Mouse (Mus musculus) myocyte (in vitro differentiated cells): ENCODE data around the gene Cmbl. TPM values are rescaled to one million over a fixed set of nuclear protein-coding genes. Genes with fewer than 3 reads are reported as not detected.

Source experiments
- H3K27me3 ChIP-seq: one replicate; pipeline ENCODE4 v1.6.1; 2011; ENCODE audit not compliant: control insufficient read depth, insufficient read depth, insufficient read length
- H3K36me3 ChIP-seq: one replicate; pipeline ENCODE4 v1.6.1; 2011; ENCODE audit not compliant: control insufficient read depth, insufficient read depth
- H3K4me2 ChIP-seq: one replicate; pipeline ENCODE4 v1.6.1; 2011; ENCODE audit warnings: low read depth, control low read depth
- H3K4me3 ChIP-seq: one replicate; pipeline ENCODE4 v1.5.1; 2011; ENCODE audit warnings: mild to moderate bottlenecking, control low read depth, moderate library complexity
- H3K79me2 ChIP-seq: one replicate; pipeline ENCODE4 v1.6.1; 2011; ENCODE audit not compliant: control insufficient read depth, insufficient read depth
- H3ac ChIP-seq: one replicate; pipeline ENCODE4 v1.6.1; 2011; ENCODE audit not compliant: control insufficient read depth, insufficient read length
- CEBPB ChIP-seq: IDR thresholded peaks from 2 replicates; pipeline ENCODE4 v1.6.1; 2011; ENCODE audit warnings: mild to moderate bottlenecking, moderate library complexity; ENCODE audit not compliant: poor library complexity, insufficient read depth, severe bottlenecking
- E2F4 ChIP-seq: IDR thresholded peaks from one replicate; pipeline ENCODE4 v1.6.1; 2011; ENCODE audit warnings: mild to moderate bottlenecking, control low read depth, moderate library complexity; ENCODE audit not compliant: insufficient read depth
- MAX ChIP-seq: IDR thresholded peaks from one replicate; pipeline ENCODE4 v1.6.1; 2011; ENCODE audit warnings: low read depth, mild to moderate bottlenecking, control low read depth
- MYOD1 ChIP-seq, 3 experiments: IDR thresholded peaks; one replicate each; pipeline ENCODE4 v1.6.1; 2011; ENCODE audit warnings: control low read depth in 2 of 3, low read depth in 2 of 3, mild to moderate bottlenecking in 2 of 3, moderate library complexity in 1 of 3; ENCODE audit not compliant: insufficient read length in 2 of 3, control insufficient read depth in 1 of 3
- MYOG ChIP-seq, 3 experiments: IDR thresholded peaks; one replicate each; pipeline ENCODE4 v1.6.1; 2011; ENCODE audit warnings: control low read depth in 2 of 3, low read depth in 2 of 3, mild to moderate bottlenecking in 2 of 3; ENCODE audit not compliant: insufficient read length in 2 of 3, control insufficient read depth in 1 of 3, insufficient read depth in 1 of 3
- POLR2A ChIP-seq: IDR thresholded peaks from one replicate; pipeline ENCODE4 v1.6.1; 2011; ENCODE audit warnings: low read depth, mild to moderate bottlenecking, control low read depth, moderate library complexity; ENCODE audit not compliant: insufficient read length
- POLR2AphosphoS2 ChIP-seq: IDR thresholded peaks from one replicate; pipeline ENCODE4 v1.6.1; 2011; ENCODE audit warnings: low read depth, control low read depth; ENCODE audit not compliant: insufficient read length
- REST ChIP-seq: IDR thresholded peaks from one replicate; pipeline ENCODE4 v1.6.1; 2011; ENCODE audit warnings: mild to moderate bottlenecking, control low read depth, moderate library complexity; ENCODE audit not compliant: insufficient read depth, insufficient read length
- SRF ChIP-seq: IDR thresholded peaks from one replicate; pipeline ENCODE4 v1.6.1; 2011; ENCODE audit warnings: low read depth; ENCODE audit not compliant: control insufficient read depth, insufficient read length
- TCF12 ChIP-seq: IDR thresholded peaks from one replicate; pipeline ENCODE4 v1.6.1; 2011; ENCODE audit warnings: mild to moderate bottlenecking, control low read depth; ENCODE audit not compliant: poor library complexity, insufficient read depth, severe bottlenecking
- TCF3 ChIP-seq: IDR thresholded peaks from one replicate; pipeline ENCODE4 v1.6.1; 2011; ENCODE audit warnings: low read depth, control low read depth; ENCODE audit not compliant: insufficient read length
- USF1 ChIP-seq: IDR thresholded peaks from one replicate; pipeline ENCODE4 v1.6.1; 2011; ENCODE audit warnings: low read depth, mild to moderate bottlenecking, control low read depth, moderate library complexity
- polyA plus RNA-seq: library from polyadenylated mRNA; unstranded; fragments of >200 nt; fragmentation: generic; extraction: Trizol; gene quantifications from one replicate; pipeline ENCODE4 v1.2.1, GENCODE M21; 2012; ENCODE audit warnings: missing spikeins

The Cmbl gene
- polyA plus RNA-seq, 1 experiment, result 29.0 TPM

DNA sequence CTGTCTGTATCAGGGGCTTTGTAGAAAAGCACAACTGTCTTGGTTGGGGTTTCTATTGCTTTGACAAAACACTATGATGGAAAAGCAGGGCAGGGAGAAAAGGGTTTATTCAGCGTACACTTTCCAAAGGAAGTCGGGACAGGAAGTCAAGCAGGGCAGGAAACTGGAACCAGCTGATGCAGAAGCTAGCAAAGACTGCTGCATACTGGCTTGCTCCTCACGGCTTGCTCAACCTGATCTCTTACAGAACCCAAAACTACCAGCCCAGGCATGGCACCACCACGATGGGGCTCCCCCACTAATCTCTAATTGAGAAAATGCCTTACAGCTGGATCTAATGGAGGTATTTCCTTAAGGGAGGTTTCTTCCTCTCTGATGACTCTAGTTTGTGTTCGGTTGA lies 17.8 kb upstream of the Cmbl start:
- Histone ChIP-seq H3K4me3 (no peak overlapping the region), H3K4me2 (peak overlapping the region; percentile 49), H3ac (no peak overlapping the region), H3K79me2 (no peaks in the 10 kb centered on the region), H3K36me3 (no peaks in the 10 kb centered on the region), H3K27me3 (no peaks in the 10 kb centered on the region)
- TF ChIP-seq POLR2AphosphoS2, result no peak
- no peak for TF ChIP-seq POLR2A
- TF ChIP-seq REST, result no peak
- TF ChIP-seq MYOG (IDR thresholded peaks at IDR 0.05; ENCODE audit: control insufficient read depth in 1 of 3, insufficient read depth in 1 of 3, insufficient read length in 2 of 3, low read depth in 2 of 3), result no peak
- no peak for TF ChIP-seq TCF12
- no peak for TF ChIP-seq CEBPB
- no peak for TF ChIP-seq MYOD1 (IDR thresholded peaks at IDR 0.05; ENCODE audit: control insufficient read depth in 1 of 3, insufficient read length in 2 of 3, low read depth in 2 of 3)
- no peak for TF ChIP-seq SRF
- TF ChIP-seq E2F4, result no peak
- TF ChIP-seq MAX, result no peak
- no peak for TF ChIP-seq USF1
- no peak for TF ChIP-seq TCF3

DNA sequence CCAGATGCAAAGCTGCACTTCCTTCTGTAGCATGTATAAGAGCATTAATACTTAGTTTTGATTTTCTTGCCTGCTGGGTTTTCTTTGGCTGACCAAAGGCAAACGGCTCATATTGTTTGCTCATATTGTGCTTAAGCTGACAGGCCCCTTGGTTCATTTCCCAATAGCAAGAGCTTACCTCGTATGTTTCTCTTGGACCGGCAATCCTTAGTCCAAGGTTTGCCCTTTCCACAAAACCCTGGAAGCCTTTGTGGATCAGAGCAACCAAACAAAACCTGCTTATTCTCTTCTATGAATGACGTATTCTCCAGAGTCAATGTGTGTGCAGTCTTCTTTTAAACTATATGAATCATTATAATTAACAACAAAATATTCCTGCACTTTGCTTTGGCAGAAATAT lies 14.8 kb upstream of the Cmbl start:
- Histone ChIP-seq H3K4me2 (no peak overlapping the region), H3K27me3 (no peaks in the 10 kb centered on the region), H3K4me3 (no peak overlapping the region), H3K79me2 (no peaks in the 10 kb centered on the region), H3ac (no peak overlapping the region), H3K36me3 (no peaks in the 10 kb centered on the region)
- no peak for TF ChIP-seq MYOG (IDR thresholded peaks at IDR 0.05; ENCODE audit: control insufficient read depth in 1 of 3, insufficient read depth in 1 of 3, insufficient read length in 2 of 3, low read depth in 2 of 3)
- TF ChIP-seq MYOD1 (IDR thresholded peaks at IDR 0.05; ENCODE audit: control insufficient read depth in 1 of 3, insufficient read length in 2 of 3, low read depth in 2 of 3), result no peak

GRCm38 (mm10) chr15:31554855-31555254 lies 10.3 kb upstream of the Cmbl start:
- Histone ChIP-seq H3K4me3 (no peak overlapping the region), H3ac (no peak overlapping the region), H3K36me3 (no peaks in the 10 kb centered on the region), H3K79me2 (no peaks in the 10 kb centered on the region), H3K27me3 (no peaks in the 10 kb centered on the region), H3K4me2 (no peak overlapping the region)
- TF ChIP-seq E2F4, result no peak
- TF ChIP-seq USF1, result no peak
- no peak for TF ChIP-seq CEBPB
- no peak for TF ChIP-seq MYOD1 (IDR thresholded peaks at IDR 0.05; ENCODE audit: control insufficient read depth in 1 of 3, insufficient read length in 2 of 3, low read depth in 2 of 3)
- TF ChIP-seq TCF12, result no peak
- TF ChIP-seq POLR2AphosphoS2, result no peak
- no peak for TF ChIP-seq MYOG (IDR thresholded peaks at IDR 0.05; ENCODE audit: control insufficient read depth in 1 of 3, insufficient read depth in 1 of 3, insufficient read length in 2 of 3, low read depth in 2 of 3)
- TF ChIP-seq REST, result no peak
- no peak for TF ChIP-seq TCF3
- TF ChIP-seq SRF, result no peak
- TF ChIP-seq POLR2A, result no peak
- TF ChIP-seq MAX, result no peak

GRCm38 (mm10) chr15:31561390-31561789 lies 3.8 kb upstream of the Cmbl start:
- H3K79me2 ChIP-seq, result no peaks in the 10 kb centered on the region
- H3K36me3 ChIP-seq, result no peaks in the 10 kb centered on the region
- H3K4me2 ChIP-seq, result no peak overlapping the region
- no peaks in the 10 kb centered on the region for H3K27me3 ChIP-seq
- no peak overlapping the region for H3K4me3 ChIP-seq
- peak; percentile 29 to 72 (median 30) for TF ChIP-seq MYOG (IDR thresholded peaks at IDR 0.05; ENCODE audit: control insufficient read depth in 1 of 3, insufficient read depth in 1 of 3, insufficient read length in 2 of 3, low read depth in 2 of 3)
- TF ChIP-seq E2F4, result no peak
- TF ChIP-seq TCF12, result peak; percentile 55
- peak in 2 of 3 experiments; percentile 69 to 78 for TF ChIP-seq MYOD1 (IDR thresholded peaks at IDR 0.05; ENCODE audit: control insufficient read depth in 1 of 3, insufficient read length in 2 of 3, low read depth in 2 of 3)
- no peak overlapping the region for H3ac ChIP-seq

DNA sequence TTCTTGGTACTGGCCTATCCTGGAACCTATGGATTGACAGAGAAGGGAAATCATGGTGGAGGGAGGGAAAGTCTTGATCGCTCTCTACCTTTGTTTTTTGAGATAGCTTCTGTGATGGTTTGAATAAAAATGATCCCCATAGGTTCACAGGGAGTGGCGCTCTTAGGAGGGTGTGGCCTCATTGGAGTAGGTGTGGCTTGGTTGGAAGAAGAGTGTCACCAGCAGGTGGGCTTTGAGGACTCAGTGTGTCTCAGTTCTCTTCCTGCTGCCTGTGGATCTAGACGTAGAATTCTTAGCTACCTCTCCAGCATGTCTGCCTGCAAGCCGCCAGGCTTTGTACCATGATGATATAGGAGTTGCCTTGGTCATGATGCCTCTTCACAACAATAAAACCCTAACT lies 3.2 kb upstream of the Cmbl start:
- Histone ChIP-seq H3K4me2 (no peak overlapping the region), H3K4me3 (no peak overlapping the region), H3K79me2 (no peaks in the 10 kb centered on the region), H3K27me3 (no peaks in the 10 kb centered on the region), H3ac (no peak overlapping the region), H3K36me3 (no peaks in the 10 kb centered on the region)
- TF ChIP-seq TCF12 (no peak), SRF (no peak), MYOG (IDR thresholded peaks at IDR 0.05; ENCODE audit: control insufficient read depth in 1 of 3, insufficient read depth in 1 of 3, insufficient read length in 2 of 3, low read depth in 2 of 3) (no peak), MAX (no peak), POLR2A (no peak), POLR2AphosphoS2 (no peak), CEBPB (no peak), USF1 (no peak), REST (no peak)
